Mouse (Mus musculus) megakaryocyte, adult 5-6 weeks (primary cell): ENCODE data around the gene Gpx7. TPM values are rescaled to one million over a fixed set of nuclear protein-coding genes. Genes with fewer than 3 reads are reported as not detected.

Experiments used
- ATAC-seq: 2 replicates; pipeline ENCODE4 v1.8.0; 2016; ENCODE audit warnings: mild to moderate bottlenecking, inconsistent platforms; ENCODE audit not compliant: poor library complexity, severe bottlenecking
- total RNA-seq, 2 experiments: library from RNA; stranded (forward) in 1 of 2; stranded (reverse) in 1 of 2; fragments of 153-499, 151-499 nt in 1 of 2; fragments of 221-1000, 200-1000 nt in 1 of 2; gene quantifications; 2 replicates each; pipeline versions ENCODE4 v1.2.3 to v1.2.4; 2015 to 2017

Gene Gpx7
- total RNA-seq, 2 experiments from 2014 or later = 0.11 to 0.38 TPM

- no peak for ATAC-seq
These were observed 55.9 kb downstream of the Gpx7 start for GRCm38 (mm10) chr4:108350819-108351218.

Other genes starting within 250 kb of the Gpx7 start
- not detected in 2 replicates for gene Echdc2, start 241.5 kb downstream of the Gpx7 start, total RNA-seq (2015)
- 1.1 and 1.2 TPM in 2 replicates for gene Echdc2, start 241.5 kb downstream of the Gpx7 start, total RNA-seq (2017)
- gene Zyg11a, start 188.9 kb downstream of the Gpx7 start, total RNA-seq (2015) = not detected in 2 replicates
- gene Zyg11a, start 188.9 kb downstream of the Gpx7 start, total RNA-seq (2017) = not detected in 2 replicates
- gene Zyg11b, start 105.9 kb downstream of the Gpx7 start, total RNA-seq (2015) = 17.6 and 18.9 TPM in 2 replicates
- 21.6 and 25.9 TPM in 2 replicates for gene Zyg11b, start 105.9 kb downstream of the Gpx7 start, total RNA-seq (2017)
- gene Coa7, start 78.8 kb downstream of the Gpx7 start, total RNA-seq (2015) = 4.3 and 10.3 TPM in 2 replicates
- 3.8 and 14.3 TPM in 2 replicates for gene Coa7, start 78.8 kb downstream of the Gpx7 start, total RNA-seq (2017)
- not detected in 2 replicates for gene Shisal2a, start 23.6 kb downstream of the Gpx7 start, total RNA-seq (2015)
- gene Shisal2a, start 23.6 kb downstream of the Gpx7 start, total RNA-seq (2017) = not detected in 2 replicates
- gene Tut4, start 52.5 kb upstream of the Gpx7 start, total RNA-seq (2015) = 34.5 and 39.4 TPM in 2 replicates
- gene Tut4, start 52.5 kb upstream of the Gpx7 start, total RNA-seq (2017) = 18.2 and 26.0 TPM in 2 replicates
- 47.2 and 49.8 TPM in 2 replicates for gene Prpf38a, start 172.4 kb upstream of the Gpx7 start, total RNA-seq (2015)
- 78.5 and 92.3 TPM in 2 replicates for gene Prpf38a, start 172.4 kb upstream of the Gpx7 start, total RNA-seq (2017)
- 5.0 and 5.1 TPM in 2 replicates for gene Orc1, start 172.5 kb upstream of the Gpx7 start, total RNA-seq (2015)
- 4.1 and 5.6 TPM in 2 replicates for gene Orc1, start 172.5 kb upstream of the Gpx7 start, total RNA-seq (2017)
- 12.1 and 16.7 TPM in 2 replicates for gene Cc2d1b, start 213.0 kb upstream of the Gpx7 start, total RNA-seq (2015)
- gene Cc2d1b, start 213.0 kb upstream of the Gpx7 start, total RNA-seq (2017) = 29.0 and 31.5 TPM in 2 replicates